Mouse (Mus musculus) ES-Bruce4 (cell line): ENCODE results near the gene Ptpn14.

Experiments
- CTCF ChIP-seq: IDR thresholded peaks from one replicate; pipeline ENCODE4 v1.8.1; 2011; ENCODE audit warnings: low read depth, low read length
- EP300 ChIP-seq: IDR thresholded peaks from 2 replicates; pipeline ENCODE4 v1.6.1; 2011; ENCODE audit warnings: low read depth, low read length; ENCODE audit not compliant: insufficient read depth
- POLR2A ChIP-seq: IDR thresholded peaks from one replicate; pipeline ENCODE4 v1.8.1; 2011; ENCODE audit warnings: low read length; ENCODE audit not compliant: insufficient read depth

DNA sequence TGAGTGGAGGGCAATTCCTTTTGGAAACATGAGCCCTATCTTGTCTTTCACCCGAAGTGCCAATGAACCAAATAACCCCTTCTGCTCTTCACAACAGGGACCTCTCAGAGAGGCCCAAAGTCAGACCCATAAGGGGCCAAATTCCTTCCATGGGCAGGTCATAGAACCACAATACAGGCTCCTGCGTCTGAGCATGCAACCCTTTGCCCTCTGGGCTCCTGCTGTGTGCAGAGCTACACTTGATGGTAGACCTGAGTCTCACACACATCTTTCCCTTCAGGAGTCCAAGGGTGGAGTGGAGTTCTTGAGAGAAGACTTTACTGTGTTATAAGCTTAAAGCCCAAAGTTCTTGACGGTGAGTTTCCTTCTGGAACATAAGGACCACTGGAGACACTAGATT, 51.2 kb downstream of the Ptpn14 start:
- TF ChIP-seq POLR2A (no peak), EP300 (no peak), CTCF (no peak)
